Mouse (Mus musculus) C2C12 (cell line): ENCODE results near the gene Sox13.

ENCODE experiments used
- CEBPB ChIP-seq: IDR thresholded peaks from one replicate; pipeline ENCODE4 v1.6.1; 2011; ENCODE audit warnings: low read depth, mild to moderate bottlenecking, control low read depth, moderate library complexity
- CTCF ChIP-seq: IDR thresholded peaks from one replicate; pipeline ENCODE4 v1.5.1; 2011; ENCODE audit not compliant: control insufficient read depth, insufficient read depth, insufficient read length
- FOSL1 ChIP-seq: IDR thresholded peaks from one replicate; pipeline ENCODE4 v1.8.0; 2011; ENCODE audit warnings: mild to moderate bottlenecking, low read length; ENCODE audit not compliant: poor library complexity, insufficient read depth, severe bottlenecking
- MAX ChIP-seq: IDR thresholded peaks from one replicate; pipeline ENCODE4 v1.6.1; 2011; ENCODE audit warnings: mild to moderate bottlenecking, control low read depth
- MYOD1 ChIP-seq: IDR thresholded peaks from one replicate; pipeline ENCODE4 v1.6.1; 2011; ENCODE audit warnings: low read depth; ENCODE audit not compliant: control insufficient read depth, insufficient read length
- MYOG ChIP-seq: IDR thresholded peaks from one replicate; pipeline ENCODE4 v1.6.1; 2011; ENCODE audit not compliant: control insufficient read depth, insufficient read length; ENCODE audit errors: extremely low read depth
- USF1 ChIP-seq: IDR thresholded peaks from one replicate; pipeline ENCODE4 v1.6.1; 2011; ENCODE audit warnings: low read depth, mild to moderate bottlenecking, control low read depth, moderate library complexity

GRCm38 (mm10) chr1:133371431-133371830 is 52.7 kb downstream of the Sox13 start:
- no peak for TF ChIP-seq MYOD1
- TF ChIP-seq CTCF = no peak
- TF ChIP-seq CEBPB = no peak
- no peak for TF ChIP-seq USF1
- TF ChIP-seq FOSL1 = no peak
- no peak for TF ChIP-seq MAX
- TF ChIP-seq MYOG = no peak
